Mouse (Mus musculus) cerebellum, adult 2 months (tissue): ENCODE results near the gene Acsm5.
A peak's percentile ranks its signal among the peaks of the same experiment; 100 is the strongest.

Experiments used
- CTCF ChIP-seq: fragments of 200-500 bp; IDR thresholded peaks from 2 replicates; pipeline ENCODE4 v1.5.1; 2011; ENCODE audit warnings: low read depth, mild to moderate bottlenecking, control low read depth, low read length, moderate library complexity, borderline replicate concordance; ENCODE audit not compliant: insufficient read depth
- POLR2A ChIP-seq: fragments of 200-500 bp; IDR thresholded peaks from 2 replicates; pipeline ENCODE4 v1.6.1; 2011; ENCODE audit warnings: low read length, control low read depth, borderline replicate concordance; ENCODE audit not compliant: insufficient read depth

DNA sequence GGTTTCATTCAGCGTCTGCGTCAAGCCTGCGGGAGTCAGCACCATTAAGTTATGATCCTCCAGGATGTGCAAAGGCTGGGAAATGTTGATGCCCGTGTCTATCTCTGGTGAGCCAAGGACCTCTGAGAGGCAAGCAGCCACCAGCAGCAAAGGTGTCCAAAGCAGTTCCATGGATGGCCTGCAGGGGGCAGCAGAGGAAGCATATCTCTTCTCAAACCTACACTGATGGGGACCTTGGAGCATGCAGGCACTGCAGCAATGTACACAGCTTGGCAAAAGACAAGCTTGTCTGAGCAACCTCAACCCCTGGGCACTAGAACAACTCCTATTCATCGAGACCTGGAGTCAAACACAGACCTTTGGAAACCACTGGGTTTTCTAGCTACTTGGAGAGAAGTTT lies 391 bp downstream of the Acsm5 start:
- TF ChIP-seq CTCF (peak; percentile 81), POLR2A (no peak)
